Mouse (Mus musculus): ENCODE measurements at regions not wholly inside any gene's neighbourhood (a gene's known extent, or its start where the extent isn't known, plus 50 kb on each side); places are given as distances from the start of the nearest gene placed in this dataset.
A peak's percentile ranks its signal among the peaks of the same experiment; 100 is the strongest.

DNA sequence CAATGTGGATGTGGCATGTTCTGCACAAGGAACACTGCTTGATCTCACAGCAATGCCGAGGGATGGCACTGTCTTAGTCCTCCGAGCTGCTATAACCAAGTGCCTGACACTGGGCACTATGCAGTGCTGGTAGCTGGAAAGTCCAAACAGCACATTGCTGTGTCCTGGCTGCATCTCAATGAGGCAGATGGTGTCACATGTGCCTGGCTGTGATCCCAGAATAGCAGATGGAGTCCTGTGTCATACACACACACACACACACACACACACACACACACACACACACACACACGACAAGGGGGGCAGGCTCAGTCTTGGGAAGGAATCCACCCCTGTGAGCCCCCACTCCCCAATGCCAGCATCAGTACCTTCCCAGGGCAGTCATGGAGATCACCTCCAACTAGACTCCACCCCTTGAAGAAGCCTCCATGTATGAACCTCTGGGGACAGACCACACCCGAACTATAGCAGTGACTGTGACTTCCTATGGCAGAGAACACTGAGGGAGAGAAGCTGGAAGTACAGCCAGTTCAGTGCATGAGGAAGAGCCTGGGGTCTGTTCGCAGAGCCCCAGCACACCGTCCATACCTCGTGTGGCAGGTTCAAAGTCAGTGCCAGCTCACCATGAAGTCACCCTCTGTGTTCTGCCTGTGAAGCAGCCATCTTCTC is 160.3 kb downstream of the Cryba4 start:
- no peak for DNase-seq (ENCODE audit: low read depth, low spot score)

DNA sequence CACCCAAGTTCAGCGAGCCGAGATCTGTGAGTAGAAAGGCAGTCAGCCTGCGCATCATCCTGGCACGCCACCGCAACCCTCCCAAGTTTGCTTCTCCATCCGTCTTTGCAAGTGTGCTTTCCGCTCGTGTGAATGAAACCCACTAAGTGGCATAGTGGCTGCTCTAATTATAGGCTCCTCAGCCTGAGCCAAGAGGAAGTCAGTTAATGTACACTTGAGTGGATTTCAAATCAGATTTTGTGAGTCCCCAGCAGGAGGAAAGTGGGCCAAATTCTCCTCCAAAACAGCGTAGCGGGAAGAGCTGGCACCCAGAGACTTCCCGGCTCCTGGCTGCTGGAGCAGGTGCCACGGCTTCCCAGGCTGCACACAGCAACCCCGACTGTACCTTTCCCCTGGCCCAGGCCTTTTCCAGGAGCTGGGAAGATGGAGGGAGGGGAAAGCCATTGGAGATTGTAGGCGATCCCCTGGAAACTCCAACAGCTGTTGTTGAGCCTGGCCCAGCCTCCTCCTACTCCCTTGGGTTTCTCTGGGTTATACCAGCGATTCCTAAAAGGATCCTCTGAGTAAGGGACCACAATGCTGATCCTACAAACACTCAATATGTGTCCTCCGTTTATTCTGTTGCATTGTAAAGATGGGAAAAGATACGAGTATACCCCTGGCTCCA is 158.3 kb downstream of the Cryba4 start:
- no peak for DNase-seq (ENCODE audit: low read depth, low spot score)

DNA sequence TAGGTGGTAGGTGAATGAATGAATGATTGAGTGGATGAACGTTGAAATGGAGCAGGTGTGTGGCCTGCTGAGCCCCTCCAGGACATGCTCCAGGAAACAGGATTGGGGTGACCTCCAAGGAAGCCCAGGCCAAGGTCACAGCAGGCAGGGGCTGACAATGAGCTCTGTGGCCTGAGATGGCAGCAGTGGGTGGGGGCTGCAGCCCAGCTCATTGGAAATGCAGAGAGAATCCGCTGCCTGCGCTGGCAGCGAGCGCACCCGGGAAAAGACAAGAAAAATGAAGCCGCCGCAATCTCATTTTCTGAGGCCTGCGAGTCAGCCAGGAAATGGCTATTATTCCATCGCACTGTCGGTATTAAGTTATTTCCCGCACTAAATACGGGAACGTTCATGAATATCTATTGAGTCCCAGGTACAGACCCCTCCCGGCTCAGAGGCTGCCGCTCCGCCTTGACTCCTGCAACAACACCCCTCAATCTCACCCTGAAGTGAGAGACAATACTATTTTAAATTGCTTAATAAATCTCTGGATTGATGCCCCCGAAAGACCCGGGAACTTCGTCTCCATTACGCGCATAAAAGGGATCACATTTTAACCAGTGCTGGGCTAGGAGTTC is 153.7 kb downstream of the Cryba4 start:
- peak; percentile 24 for DNase-seq (ENCODE audit: low read depth, low spot score)

DNA sequence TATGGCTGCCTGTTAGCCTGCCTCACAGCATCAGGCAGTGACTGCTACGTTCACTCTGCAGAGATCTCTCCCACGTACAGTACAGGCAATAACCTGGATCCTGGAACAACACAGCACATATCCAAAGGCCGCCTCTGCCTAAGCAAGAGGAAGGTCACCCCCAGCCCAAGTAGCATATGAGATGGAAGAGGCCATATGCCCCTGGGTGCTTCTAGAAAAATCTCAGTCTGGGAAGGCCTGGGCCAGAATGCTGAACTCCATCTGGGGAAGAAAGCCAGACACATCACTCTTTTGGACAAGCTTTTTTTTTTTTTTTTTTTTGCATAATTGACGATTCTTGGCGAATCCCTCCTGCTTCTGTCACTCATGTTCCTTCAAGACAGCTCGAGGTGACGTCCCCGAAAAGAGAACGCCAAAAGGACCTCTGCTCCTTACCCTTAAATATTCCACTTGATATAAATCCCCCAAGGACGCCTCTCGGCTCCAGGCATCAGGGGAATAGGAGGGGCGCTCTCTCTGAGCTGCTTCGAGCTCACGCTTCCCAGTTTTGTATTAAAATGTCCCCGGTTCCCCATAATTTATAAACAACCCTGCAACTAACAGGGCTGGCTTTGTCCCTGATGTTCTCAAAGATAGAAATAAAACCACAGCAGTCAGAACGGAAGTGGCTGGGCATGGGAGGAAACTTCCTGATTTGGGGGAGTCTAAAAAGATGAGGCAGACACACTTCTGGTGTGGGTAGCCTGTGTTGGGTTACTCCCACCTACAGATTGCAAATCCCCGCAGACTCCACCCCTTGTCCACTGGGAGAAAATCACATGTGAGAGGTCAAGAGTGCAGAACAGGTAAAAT is 150.4 kb downstream of the Cryba4 start:
- DNase-seq (ENCODE audit: low read depth, low spot score), result no peak

DNA sequence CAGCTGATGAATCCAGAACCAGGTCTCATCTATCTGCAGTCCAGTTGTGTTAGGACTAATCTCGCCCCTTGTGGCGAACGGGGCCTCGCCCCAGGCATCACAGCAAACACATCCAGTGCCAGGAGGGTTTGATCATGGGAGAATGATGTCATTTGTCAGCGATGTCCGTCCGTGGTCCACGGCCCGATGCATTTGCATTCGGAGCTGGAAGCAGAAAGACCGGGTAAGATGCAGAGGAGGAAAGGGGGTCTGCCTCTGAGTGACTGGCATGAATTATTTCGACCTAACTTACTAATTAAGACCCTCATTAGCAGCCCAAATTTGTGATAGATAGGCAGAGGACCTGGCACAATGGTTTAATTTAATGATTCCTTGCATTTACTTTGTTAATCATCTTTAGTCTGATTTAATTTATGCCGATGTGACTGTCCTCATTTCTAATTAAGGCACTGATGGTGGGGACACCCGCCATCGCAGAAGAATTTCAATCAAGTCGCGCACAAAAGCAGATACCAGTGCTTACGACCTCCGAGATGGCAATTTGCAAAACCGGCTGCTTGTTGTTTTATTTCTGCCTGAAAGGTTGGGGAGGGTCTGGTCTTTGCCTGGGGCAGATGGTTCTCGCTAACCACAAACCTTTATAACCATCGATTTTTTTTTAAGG is 141.9 kb downstream of the Cryba4 start:
- no peak for DNase-seq (ENCODE audit: low read depth, low spot score)

DNA sequence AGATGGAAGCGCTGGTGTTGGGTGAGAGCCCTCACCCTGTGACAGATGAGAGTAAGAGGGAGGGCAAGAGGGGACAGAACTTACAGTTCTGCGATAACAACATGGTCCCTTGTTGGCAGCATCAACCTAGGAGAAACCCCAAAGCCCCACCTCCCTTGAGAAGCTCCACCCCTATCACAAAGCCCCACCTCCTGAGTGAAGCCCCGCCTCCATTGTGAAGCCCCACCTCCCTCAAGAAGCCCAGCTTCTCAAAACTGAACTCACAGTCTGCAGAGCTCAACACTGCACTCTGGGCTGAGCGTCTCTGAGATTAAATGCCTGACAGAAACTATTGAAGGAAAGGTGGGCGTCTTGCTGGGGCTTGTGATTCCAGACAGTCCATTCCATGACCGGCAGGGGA is 131.6 kb downstream of the Cryba4 start:
- DNase-seq (ENCODE audit: low read depth, low spot score), result peak; percentile 32

DNA sequence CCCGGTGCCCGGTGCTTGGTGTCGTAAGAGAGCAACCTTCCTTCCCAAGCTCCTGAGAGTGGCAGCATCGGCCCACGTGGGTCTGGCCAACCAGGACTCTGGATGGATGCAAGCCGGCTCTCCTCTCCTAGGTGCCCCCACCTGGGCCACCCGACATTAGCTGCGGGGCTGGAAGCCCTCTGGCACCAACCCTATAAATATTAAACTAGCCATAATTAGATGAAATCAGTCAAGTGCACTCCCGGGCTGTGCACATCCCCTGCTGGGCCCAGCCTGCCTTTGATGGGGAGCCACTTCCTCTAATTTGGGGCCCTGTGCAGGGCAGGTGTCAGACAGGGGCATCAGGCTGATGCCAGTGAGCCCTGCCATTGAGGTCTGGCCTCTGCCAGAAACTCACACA is 130.8 kb downstream of the Cryba4 start:
- no peak for DNase-seq (ENCODE audit: low read depth, low spot score)

DNA sequence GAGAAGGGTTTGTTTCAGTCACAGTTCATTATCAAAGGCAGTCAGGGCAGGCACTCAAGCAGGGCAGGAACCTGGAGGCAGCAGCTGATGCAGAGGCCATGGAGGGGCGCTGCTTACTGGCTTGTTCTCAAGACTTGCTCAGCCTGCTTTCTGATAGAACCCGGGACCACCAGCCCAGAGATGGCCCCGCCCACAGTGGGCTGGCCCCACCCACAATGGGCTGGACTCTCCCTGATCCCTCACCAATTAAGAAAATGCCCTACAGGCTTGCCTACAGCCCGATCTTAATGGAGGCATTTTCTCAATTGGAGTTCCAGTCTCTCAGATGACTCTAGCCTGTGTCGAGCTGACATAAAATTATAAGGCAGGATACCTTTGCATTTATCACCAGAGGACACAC is 129.7 kb downstream of the Cryba4 start:
- DNase-seq (ENCODE audit: low read depth, low spot score), result peak; percentile 72

DNA sequence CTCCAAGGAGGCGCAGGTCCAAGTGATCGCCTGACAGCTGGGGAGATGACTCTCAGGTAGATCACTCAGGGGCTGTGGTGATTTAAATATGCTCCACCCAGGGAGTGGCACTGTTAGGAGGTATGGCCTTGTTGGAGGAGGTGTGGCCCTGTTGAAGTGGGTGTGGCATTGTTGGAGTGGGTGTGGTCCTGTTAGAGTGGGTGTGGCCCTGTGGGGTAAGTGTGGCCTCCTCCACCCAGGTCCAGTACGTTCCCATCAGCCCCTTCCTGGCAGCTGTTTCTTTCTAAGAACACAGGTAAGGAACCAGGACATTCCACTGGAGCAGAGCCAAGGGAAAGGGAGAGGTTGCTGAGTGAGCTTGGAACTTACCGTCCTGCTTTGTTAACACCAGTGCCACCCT is 125.1 kb downstream of the Cryba4 start:
- DNase-seq (ENCODE audit: low read depth, low spot score), result peak; percentile 91

DNA sequence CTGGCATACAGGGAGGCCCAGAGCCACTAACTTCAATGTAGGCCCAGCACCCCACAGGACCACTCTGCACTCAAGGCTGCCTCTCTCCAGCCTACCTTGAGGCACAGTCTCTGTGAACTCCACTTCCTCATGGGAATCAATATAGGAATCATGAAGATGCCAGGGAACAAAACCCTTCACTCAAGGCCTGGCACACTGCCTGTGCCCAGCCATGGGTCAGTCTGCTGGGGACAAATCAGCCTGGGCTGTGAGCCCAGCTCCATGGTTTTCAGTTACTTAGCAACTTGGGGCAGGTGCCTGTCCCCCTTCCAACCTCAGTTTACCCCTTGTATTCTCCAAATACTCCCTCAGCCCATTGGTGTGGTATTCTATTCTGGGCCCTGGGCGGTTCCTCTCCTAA is 119.6 kb downstream of the Cryba4 start:
- no peak for DNase-seq (ENCODE audit: low read depth, low spot score)

DNA sequence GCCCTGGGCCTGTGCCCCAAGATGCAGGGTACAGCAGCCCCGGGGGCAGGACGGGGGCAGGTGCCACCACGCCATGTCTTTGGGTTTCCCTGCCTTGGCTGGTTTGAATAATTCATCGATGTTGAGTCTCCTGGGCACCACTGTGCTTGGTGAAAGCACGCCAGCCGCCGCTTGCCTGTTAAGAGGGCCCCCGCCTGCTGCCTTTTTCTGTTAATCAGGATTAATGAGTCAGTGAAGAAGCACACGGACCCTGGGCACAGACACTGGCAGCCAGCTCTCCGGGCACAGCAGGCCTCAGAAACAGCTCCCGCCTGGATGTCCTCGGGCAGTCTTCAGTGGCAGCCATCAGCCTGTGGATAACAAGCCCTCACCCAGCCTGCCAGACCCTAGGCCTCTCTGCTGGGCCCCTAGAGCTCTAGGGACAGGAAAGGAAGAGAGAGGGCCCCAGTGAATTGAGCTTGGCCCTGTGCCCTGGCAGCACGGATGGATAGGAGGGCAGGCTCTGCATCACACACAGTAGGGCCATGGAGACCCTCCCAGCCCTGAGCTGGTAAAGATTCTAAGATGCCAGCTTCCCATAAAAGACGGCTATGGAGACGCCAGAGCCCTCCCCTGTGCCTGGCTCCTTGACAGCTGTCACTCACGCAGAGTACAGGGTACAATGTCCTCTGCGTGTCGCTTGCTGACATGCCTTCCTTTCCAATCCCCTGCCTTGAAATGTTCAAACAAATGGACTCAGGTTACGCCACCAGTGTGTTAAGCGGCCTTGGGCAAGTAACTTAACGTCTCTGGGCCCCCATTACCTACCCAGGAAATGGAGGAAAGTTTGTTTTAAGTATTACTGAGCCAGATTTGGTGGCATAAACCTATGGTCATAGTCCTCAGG is 118.4 kb downstream of the Cryba4 start:
- no peak for DNase-seq (ENCODE audit: low read depth, low spot score)

DNA sequence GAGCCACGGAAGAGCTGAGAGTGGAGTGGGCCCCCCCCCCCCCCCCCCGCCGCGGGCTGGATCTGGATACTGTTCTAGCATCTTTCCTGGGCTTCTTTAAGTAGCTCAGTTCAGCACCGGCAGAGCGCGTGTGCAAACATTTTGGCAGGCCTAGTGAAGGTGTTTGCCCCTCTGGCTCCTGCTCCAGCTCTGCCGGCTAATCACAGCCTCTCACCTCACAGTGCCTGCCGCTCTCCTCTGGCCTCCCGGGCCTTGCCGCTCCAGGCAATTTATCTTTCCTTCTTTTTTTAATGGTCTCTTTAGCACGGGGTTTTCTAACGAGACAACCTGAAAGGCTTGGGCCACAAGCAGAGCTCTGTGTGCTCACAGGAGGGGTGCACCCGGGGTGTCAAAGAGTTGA is 115.7 kb downstream of the Cryba4 start:
- no peak for DNase-seq (ENCODE audit: low read depth, low spot score)

DNA sequence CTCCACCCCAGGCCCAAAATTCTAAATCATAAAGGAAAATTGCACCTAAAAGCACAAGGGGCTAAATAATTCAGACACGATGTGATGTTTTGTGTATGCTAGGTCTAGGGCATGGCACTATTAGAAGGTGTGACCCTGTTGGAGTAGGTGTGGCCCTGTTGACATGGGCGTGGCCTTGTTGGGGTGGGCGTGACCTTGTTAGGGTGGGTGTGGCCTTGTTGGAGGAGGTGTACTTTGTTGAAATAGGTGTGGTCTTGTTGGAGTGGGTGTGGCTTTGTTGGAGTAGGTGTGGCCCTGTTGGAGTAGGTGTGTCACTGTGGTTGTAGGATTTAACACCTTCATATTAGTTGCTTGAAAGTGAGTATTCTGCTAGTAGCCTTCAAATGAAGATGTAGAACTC is 114.1 kb downstream of the Cryba4 start:
- peak; percentile 56 for DNase-seq (ENCODE audit: low read depth, low spot score)

DNA sequence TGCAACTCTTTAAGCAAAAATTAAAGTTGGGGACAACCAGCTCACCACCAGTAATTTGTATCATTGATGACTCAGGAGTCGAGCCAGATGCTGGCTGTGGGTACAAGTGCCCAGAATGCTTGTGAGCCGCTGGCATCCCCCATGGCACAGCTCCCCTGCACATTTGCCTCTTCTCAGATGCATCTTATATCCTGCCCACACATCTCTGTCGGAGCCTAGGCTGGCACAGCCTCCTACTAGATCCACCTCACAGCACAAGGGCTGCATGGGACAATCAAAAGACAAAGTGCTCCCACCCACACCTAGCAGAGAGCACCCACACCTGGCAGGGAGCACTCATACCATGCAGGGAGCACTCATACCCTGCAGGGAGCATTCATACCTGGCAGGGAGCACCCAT is 109.6 kb downstream of the Cryba4 start:
- no peak for DNase-seq (ENCODE audit: low read depth, low spot score)

DNA sequence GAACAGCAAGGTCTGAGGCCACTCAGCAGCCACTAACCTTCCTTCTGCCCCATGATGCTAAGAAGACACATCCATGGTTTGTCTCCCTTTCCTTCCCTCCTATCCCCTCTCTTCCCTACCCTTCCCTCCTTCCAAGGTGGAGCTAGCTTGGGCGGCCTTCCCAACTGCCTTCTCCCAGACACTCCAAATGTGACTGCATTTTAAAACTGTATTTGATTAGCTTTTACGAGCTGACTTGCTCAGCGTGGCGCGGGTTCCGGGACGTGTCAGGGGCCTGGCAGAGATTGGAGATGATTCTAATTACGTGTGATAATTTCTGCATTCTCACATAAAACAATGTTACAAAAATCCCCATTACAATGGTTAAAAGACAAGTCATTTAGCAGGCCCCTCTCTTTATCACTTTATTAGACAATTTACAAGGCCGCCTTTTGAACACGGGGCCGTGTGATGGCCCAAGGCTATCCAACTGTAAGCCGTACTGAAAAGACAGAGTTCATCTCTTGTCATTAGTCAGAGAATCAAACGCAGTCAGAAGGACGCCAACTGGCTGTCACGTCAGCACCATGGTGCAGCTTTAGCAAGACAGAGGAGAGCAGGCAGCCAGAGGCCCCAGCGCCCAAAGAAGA is 108.2 kb downstream of the Cryba4 start:
- DNase-seq (ENCODE audit: low read depth, low spot score), result no peak

DNA sequence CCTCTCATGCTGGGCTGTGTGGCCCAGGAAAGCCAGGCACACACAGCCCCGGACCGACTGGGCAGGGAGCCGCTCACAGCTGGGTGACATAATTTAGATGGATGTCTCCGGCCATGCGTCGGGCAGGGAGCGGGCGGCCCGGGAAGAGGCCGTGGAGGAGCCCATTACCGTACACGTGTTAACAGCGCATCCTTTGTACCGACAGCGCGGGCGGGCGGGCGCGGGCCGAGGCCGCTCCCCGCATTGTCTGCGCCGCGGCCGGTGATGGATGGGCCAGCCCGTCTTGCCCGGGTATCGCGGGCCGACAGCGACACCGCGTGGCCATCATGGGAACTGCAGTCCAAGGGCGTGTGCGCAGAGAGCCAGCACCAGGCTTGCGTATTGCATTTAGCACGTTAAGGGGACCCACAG is 98.6 kb downstream of the Cryba4 start:
- DNase-seq (ENCODE audit: low read depth, low spot score), result peak; percentile 66

DNA sequence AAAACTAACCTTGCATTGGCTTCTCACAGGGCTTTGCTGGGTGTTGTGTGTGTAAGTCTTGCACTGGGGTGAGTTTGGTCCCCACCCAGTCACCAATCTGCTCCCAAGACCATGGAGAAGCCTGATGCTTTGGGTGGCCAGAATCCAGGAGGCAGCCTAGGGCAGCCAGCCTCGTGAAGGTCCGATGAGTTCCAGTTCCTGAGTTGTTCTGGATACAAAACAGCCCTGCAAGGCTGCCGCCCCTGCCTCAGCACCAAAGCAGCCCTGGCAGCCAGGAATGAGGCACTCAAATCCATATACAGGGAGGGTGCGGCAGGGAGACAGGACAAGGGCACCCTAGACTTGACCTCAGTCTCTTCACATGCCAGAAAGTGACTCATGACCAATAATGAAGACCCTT is 97.7 kb downstream of the Cryba4 start:
- DNase-seq (ENCODE audit: low read depth, low spot score), result no peak

DNA sequence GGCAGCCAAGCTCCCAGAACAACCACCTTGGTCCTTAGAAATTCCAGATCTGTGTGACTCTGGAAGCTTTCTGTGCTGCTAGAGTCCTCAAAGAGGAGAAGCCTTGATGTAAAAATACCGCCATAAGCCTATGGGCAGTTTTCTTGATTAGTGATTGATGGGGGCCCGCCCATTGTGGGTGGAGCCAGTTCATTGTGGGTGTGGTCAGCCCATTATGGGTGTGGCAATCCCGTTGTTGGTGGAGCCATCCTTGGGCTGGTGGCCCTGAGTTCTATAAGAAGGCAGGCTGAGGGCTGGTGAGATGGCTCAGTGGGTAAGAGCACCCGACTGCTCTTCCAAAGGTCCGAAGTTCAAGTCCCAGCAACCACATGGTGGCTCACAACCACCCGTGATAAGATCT is 97.3 kb downstream of the Cryba4 start:
- DNase-seq (ENCODE audit: low read depth, low spot score), result peak; percentile 71

DNA sequence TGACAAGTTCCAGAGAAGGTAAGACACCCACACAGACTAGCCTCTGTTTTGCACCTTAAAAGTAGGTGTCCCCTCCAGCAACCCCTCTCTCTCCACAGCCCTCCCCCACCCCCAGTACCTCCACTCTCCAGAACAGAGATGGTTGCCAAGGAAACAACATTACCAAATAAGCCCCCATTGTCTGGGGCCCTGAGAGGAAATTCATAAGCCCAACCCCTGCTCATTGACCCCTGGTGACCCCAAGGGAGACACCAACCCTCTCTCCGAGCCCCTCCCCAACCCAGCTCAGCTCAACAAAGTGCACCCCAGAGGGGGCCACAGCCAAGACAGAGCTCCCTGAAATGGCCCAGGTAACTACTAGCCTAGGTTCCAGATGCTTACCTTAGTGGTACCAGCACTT is 96.3 kb downstream of the Cryba4 start:
- peak; percentile 14 for DNase-seq (ENCODE audit: low read depth, low spot score)

All from ES-CJ7 (cell line).